Comparison of ENCODE assay signal across 8 mouse cellular contexts in genomic region chr1:33756258-33757032, GRCm38 (mm10). TPM values are rescaled to one million over a fixed set of nuclear protein-coding genes. Genes with fewer than 3 reads are reported as not detected.
DNase-seq lines count a peak whose midpoint lies in the region; ATAC-seq and TF ChIP-seq lines count a peak whose summit lies in the region.

No protein-coding gene starts in this region.

- peak overlapping the region; percentile 88 for H3K4me2 ChIP-seq in embryonic facial prominence, embryonic 15.5 days (replicated peaks)
- H3K4me2 ChIP-seq in limb, embryonic 11.5 days (ENCODE audit: low read depth, severe bottlenecking): peak overlapping the region; percentile 84

- H3K79me3 ChIP-seq in C2C12 (ENCODE audit: low read depth): peaks cover 40% of the 10 kb centered on the region

- H3K4me1 ChIP-seq in embryonic facial prominence, embryonic 15.5 days: peaks cover 23% of the 10 kb centered on the region
- 0 out of 2 replicates have a peak, but pooled peaks cover 3% of the 10 kb centered on the region for H3K4me1 ChIP-seq in limb, embryonic 11.5 days (ENCODE audit: control insufficient read depth, insufficient read depth, low read length)
- peaks cover 2% of the 10 kb centered on the region; the same call in 1 of the 2 replicates for H3K4me1 ChIP-seq in small intestine, adult 2 months (ENCODE audit: control insufficient read depth, insufficient read depth, insufficient read length, low read length)

- no peak for TF ChIP-seq CTCF in gastrocnemius, adult 2 months (IDR thresholded peaks at IDR 0.05)
- no peak for TF ChIP-seq CTCF in C2C12 (IDR thresholded peaks at IDR 0.05; ENCODE audit: control insufficient read depth, insufficient read depth, insufficient read length)
- no peak for TF ChIP-seq CTCF in small intestine, adult 2 months (IDR thresholded peaks at IDR 0.05; ENCODE audit: extremely low read depth, insufficient read length, insufficient replicate concordance, low read depth, low read length)

- H3K27ac ChIP-seq in gastrocnemius, adult 2 months: peak overlapping the region; percentile 95
- no peak overlapping the region; the same call in 1 of the 2 replicates for H3K27ac ChIP-seq in embryonic facial prominence, embryonic 15.5 days (replicated peaks)
- no peak overlapping the region for H3K27ac ChIP-seq in limb, embryonic 11.5 days (replicated peaks; ENCODE audit: low read depth, low read length)
- H3K27ac ChIP-seq in small intestine, adult 2 months (ENCODE audit: insufficient read depth, low read depth, low read length): no peak overlapping the region

- peaks cover 62% of the 10 kb centered on the region for H3K79me2 ChIP-seq in C2C12 (ENCODE audit: control insufficient read depth, insufficient read depth)

- intact Hi-C loops in gastrocnemius, adult 2 months (cut with DNase I): no loop called here

- no peaks in the 10 kb centered on the region for H3K9me3 ChIP-seq in embryonic facial prominence, embryonic 15.5 days (replicated peaks)
- H3K9me3 ChIP-seq in limb, embryonic 11.5 days (ENCODE audit: control insufficient read depth, low read length): no peaks in the 10 kb centered on the region

- no peak for TF ChIP-seq POLR2A in small intestine, adult 2 months (IDR thresholded peaks at IDR 0.05; ENCODE audit: low read depth, low read length)

- H3K27me3 ChIP-seq in C2C12 (ENCODE audit: control insufficient read depth, insufficient read depth, insufficient read length): no peaks in the 10 kb centered on the region
- H3K27me3 ChIP-seq in embryonic facial prominence, embryonic 15.5 days: no peaks in the 10 kb centered on the region
- H3K27me3 ChIP-seq in limb, embryonic 11.5 days (ENCODE audit: control insufficient read depth, insufficient read depth, low read length): no peaks in the 10 kb centered on the region
- H3K27me3 ChIP-seq in small intestine, adult 2 months (ENCODE audit: control insufficient read depth, insufficient read depth, low read length): no peaks in the 10 kb centered on the region

- peak overlapping the region; percentile 54 for H3ac ChIP-seq in C2C12 (ENCODE audit: control insufficient read depth, insufficient read length, low read depth)

- no peak overlapping the region for H3K9ac ChIP-seq in embryonic facial prominence, embryonic 15.5 days
- H3K9ac ChIP-seq in limb, embryonic 11.5 days (ENCODE audit: low read length): peak overlapping the region; percentile 79

- WGBS in embryonic facial prominence, embryonic 15.5 days: 20% methylated on average over 18 of the region's 18 CpGs
- WGBS in limb, embryonic 11.5 days: 31% methylated on average over 18 of the region's 18 CpGs
- 13% methylated on average over 18 of the region's 18 CpGs for WGBS in small intestine, adult 2 months

- H3K36me3 ChIP-seq in C2C12 (ENCODE audit: control insufficient read depth, insufficient read depth): peaks cover 39% of the 10 kb centered on the region
- peaks cover 8% of the 10 kb centered on the region for H3K36me3 ChIP-seq in embryonic facial prominence, embryonic 15.5 days
- no peaks in the 10 kb centered on the region; the same call in 1 of the 2 replicates for H3K36me3 ChIP-seq in limb, embryonic 11.5 days (ENCODE audit: control insufficient read depth, insufficient read depth, low read length)
- H3K36me3 ChIP-seq in small intestine, adult 2 months (ENCODE audit: control insufficient read depth, insufficient read depth, low read length): no peaks in the 10 kb centered on the region

- no peak for DNase-seq in gastrocnemius, adult 2 months
- DNase-seq in gastrocnemius, postnatal 10 days: no peak
- peak; percentile 33 for DNase-seq in limb, embryonic 11.5 days (ENCODE audit: low spot score)
- DNase-seq in layer of hippocampus, adult 9-11 months: no peak
- DNase-seq in layer of hippocampus, adult 9-10 months (ENCODE audit: low spot score): no peak

- peak overlapping the region; percentile 98 for H3K4me3 ChIP-seq in gastrocnemius, adult 2 months
- H3K4me3 ChIP-seq in C2C12 (ENCODE audit: insufficient read depth, poor library complexity, severe bottlenecking): peak overlapping the region; percentile 68
- peak overlapping the region; percentile 83 for H3K4me3 ChIP-seq in embryonic facial prominence, embryonic 15.5 days (replicated peaks)
- H3K4me3 ChIP-seq in limb, embryonic 11.5 days (ENCODE audit: low read depth, low read length): peak overlapping the region; percentile 64
- H3K4me3 ChIP-seq in small intestine, adult 2 months (ENCODE audit: low read depth, low read length): peak overlapping the region; percentile 80

- ATAC-seq in embryonic facial prominence, embryonic 15.5 days (ENCODE audit: insufficient number of reproducible peaks, low FRiP score, low TSS enrichment, low read depth): no peak
- no peak for ATAC-seq in limb, embryonic 11.5 days (ENCODE audit: insufficient number of reproducible peaks, low FRiP score, low TSS enrichment, low read depth)

TF ChIP-seq in C2C12, 6 proteins besides CTCF, POLR2A, EP300 and RAD21:
- TF ChIP-seq USF1 (IDR thresholded peaks at IDR 0.05; ENCODE audit: low read depth) (peak; percentile 56), MAX (IDR thresholded peaks at IDR 0.05) (no peak), FOSL1 (IDR thresholded peaks at IDR 0.05; ENCODE audit: insufficient read depth, low read length, poor library complexity, severe bottlenecking) (no peak), MYOG (IDR thresholded peaks at IDR 0.05; ENCODE audit: control insufficient read depth, extremely low read depth, insufficient read length) (no peak)

RNA-seq across cellular contexts. Expression of gene Bag2, which starts 1.1 kb away (rescaled TPM):
- 10 to 100 TPM; 13.7 to 21.4 TPM for total RNA-seq in gastrocnemius, adult 2 months (2021)
- 10 to 100 TPM; 27.2 to 27.6 TPM for total RNA-seq in gastrocnemius, postnatal 10 days (2021)
- polyA plus RNA-seq in C2C12 (2012; fragmentation: generic; extraction: Trizol): 52.0 TPM
- 55.5 and 56.6 TPM in 2 replicates for polyA plus RNA-seq in embryonic facial prominence, embryonic 15.5 days (2015; fragmentation: Nextera tagmentation; extraction: Ambion mirVana)
- 58.3 and 59.5 TPM in 2 replicates for polyA plus RNA-seq in limb, embryonic 11.5 days (2014; fragmentation: Nextera tagmentation; extraction: Ambion mirVana)
- 5.6 and 9.6 TPM in 2 replicates for polyA plus RNA-seq in small intestine, adult 2 months (2012; rRNA removed)

RNA-seq across cellular contexts. Expression of gene Rab23, which starts 36.8 kb away (rescaled TPM):
- total RNA-seq in gastrocnemius, adult 2 months (2021): 1 to 10 TPM; 4.1 to 5.9 TPM
- 10 to 100 TPM in 1 of 2 experiments, 1 to 10 TPM in 1; 8.1 to 14.4 TPM for total RNA-seq in gastrocnemius, postnatal 10 days (2021)
- polyA plus RNA-seq in C2C12 (2012; fragmentation: generic; extraction: Trizol): 13.5 TPM
- 28.1 and 28.2 TPM in 2 replicates for polyA plus RNA-seq in embryonic facial prominence, embryonic 15.5 days (2015; fragmentation: Nextera tagmentation; extraction: Ambion mirVana)
- 27.1 and 35.6 TPM in 2 replicates for polyA plus RNA-seq in limb, embryonic 11.5 days (2014; fragmentation: Nextera tagmentation; extraction: Ambion mirVana)
- 3.9 and 4.6 TPM in 2 replicates for polyA plus RNA-seq in small intestine, adult 2 months (2012; rRNA removed)

RNA-seq across cellular contexts. Expression of gene Zfp451, which starts 58.0 kb away (rescaled TPM):
- 10 to 100 TPM; 10.9 to 12.1 TPM for total RNA-seq in gastrocnemius, adult 2 months (2021)
- total RNA-seq in gastrocnemius, postnatal 10 days (2021): 10 to 100 TPM; 17.2 to 20.5 TPM
- 5.3 TPM for polyA plus RNA-seq in C2C12 (2012; fragmentation: generic; extraction: Trizol)
- polyA plus RNA-seq in embryonic facial prominence, embryonic 15.5 days (2015; fragmentation: Nextera tagmentation; extraction: Ambion mirVana): 23.7 and 25.4 TPM in 2 replicates
- 39.9 and 42.7 TPM in 2 replicates for polyA plus RNA-seq in limb, embryonic 11.5 days (2014; fragmentation: Nextera tagmentation; extraction: Ambion mirVana)
- 1.4 TPM in 2 replicates for polyA plus RNA-seq in small intestine, adult 2 months (2012; rRNA removed)
